ENCODE assay signal across 8 mouse cellular contexts in genomic region chr5:33983309-33984121, GRCm38 (mm10). TPM values are rescaled to one million over a fixed set of nuclear protein-coding genes. Genes with fewer than 3 reads are reported as not detected.
A peak's percentile ranks its signal among the peaks of the same experiment; 100 is the strongest.
DNase-seq lines count a peak whose midpoint lies in the region; ATAC-seq lines count a peak whose summit lies in the region.

Gene Gm1673, plus strand, starts transcription at chr5:33983433.

- H3K4me1 ChIP-seq in limb, embryonic 13.5 days: peaks cover 18% of the 10 kb centered on the region
- H3K4me1 ChIP-seq in midbrain, embryonic 15.5 days: peaks cover 39% of the 10 kb centered on the region
- H3K4me1 ChIP-seq in stomach, embryonic 14.5 days (ENCODE audit: control insufficient read depth, insufficient read depth, low read length): 0 out of 2 replicates have a peak, but pooled peaks cover 15% of the 10 kb centered on the region

- H3K27me3 ChIP-seq in limb, embryonic 13.5 days: no peaks in the 10 kb centered on the region
- H3K27me3 ChIP-seq in midbrain, embryonic 15.5 days (replicated peaks): no peaks in the 10 kb centered on the region
- no peaks in the 10 kb centered on the region for H3K27me3 ChIP-seq in stomach, embryonic 14.5 days (ENCODE audit: control insufficient read depth, insufficient read depth, low read length)

- 0 out of 2 replicates have a peak, but pooled peaks cover 12% of the 10 kb centered on the region for H3K36me3 ChIP-seq in limb, embryonic 13.5 days
- H3K36me3 ChIP-seq in midbrain, embryonic 15.5 days (replicated peaks): peaks cover 8% of the 10 kb centered on the region
- no peaks in the 10 kb centered on the region for H3K36me3 ChIP-seq in stomach, embryonic 14.5 days (ENCODE audit: control insufficient read depth, insufficient read depth, low read length)

- 0 out of 2 replicates have a peak within 1 kb of the TSS, but pooled peaks have one; percentile 29 for H3K27ac ChIP-seq in limb, embryonic 13.5 days
- H3K27ac ChIP-seq in midbrain, embryonic 15.5 days: peak within 1 kb of the TSS; percentile 94
- peak within 1 kb of the TSS; percentile 6; the same call in 1 of the 2 replicates for H3K27ac ChIP-seq in stomach, embryonic 14.5 days (ENCODE audit: low read length)

- H3K4me2 ChIP-seq in limb, embryonic 13.5 days (replicated peaks): peak within 1 kb of the TSS; percentile 92
- peak within 1 kb of the TSS; percentile 70 for H3K4me2 ChIP-seq in midbrain, embryonic 15.5 days
- H3K4me2 ChIP-seq in stomach, embryonic 14.5 days (replicated peaks; ENCODE audit: low read depth, low read length): peak within 1 kb of the TSS; percentile 85

- ATAC-seq in CD4-positive, CD25-positive, alpha-beta regulatory T cell, adult 4 months: no peak
- peak; percentile 86 for ATAC-seq in limb, embryonic 13.5 days (ENCODE audit: low FRiP score, low read depth)
- ATAC-seq in midbrain, embryonic 15.5 days (replicated peaks): peak; percentile 92
- peak; percentile 88 for ATAC-seq in stomach, embryonic 14.5 days (ENCODE audit: insufficient number of reproducible peaks, insufficient read depth, low FRiP score, low read depth)

- peak within 1 kb of the TSS; percentile 81 for H3K9ac ChIP-seq in limb, embryonic 13.5 days
- H3K9ac ChIP-seq in midbrain, embryonic 15.5 days: peak within 1 kb of the TSS; percentile 93
- peak within 1 kb of the TSS; percentile 63 for H3K9ac ChIP-seq in stomach, embryonic 14.5 days (replicated peaks; ENCODE audit: low read depth, low read length)

- H3K4me3 ChIP-seq in limb, embryonic 13.5 days: peak within 1 kb of the TSS; percentile 84
- peak within 1 kb of the TSS; percentile 90 for H3K4me3 ChIP-seq in midbrain, embryonic 15.5 days
- H3K4me3 ChIP-seq in stomach, embryonic 14.5 days (ENCODE audit: low read depth, low read length): peak within 1 kb of the TSS; percentile 85

- H3K9me3 ChIP-seq in limb, embryonic 13.5 days: no peaks in the 10 kb centered on the region
- no peaks in the 10 kb centered on the region for H3K9me3 ChIP-seq in midbrain, embryonic 15.5 days
- H3K9me3 ChIP-seq in stomach, embryonic 14.5 days (ENCODE audit: control insufficient read depth, low read depth, low read length): no peaks in the 10 kb centered on the region

- DNase-seq in CD4-positive, CD25-positive, alpha-beta regulatory T cell, adult 2 months (ENCODE audit: low read depth, low spot score): peak; percentile 44
- DNase-seq in embryo, embryonic 9.5 days (ENCODE audit: extremely low spot score): peak; percentile 89
- DNase-seq in heart, adult 18-20 months: peak; percentile 79 to 84
- peak; percentile 31 to 33 for DNase-seq in kidney, adult 8-10 months

- WGBS in limb, embryonic 13.5 days: under 1% methylated on average over 88 of the region's 88 CpGs
- WGBS in midbrain, embryonic 15.5 days: under 1% methylated on average over 88 of the region's 88 CpGs
- WGBS in stomach, embryonic 14.5 days: under 1% methylated on average over 88 of the region's 88 CpGs

RNA-seq across cellular contexts. Expression of gene Gm1673, which starts in this region (rescaled TPM):
- polyA plus RNA-seq in CD4-positive, CD25-positive, alpha-beta regulatory T cell, adult 4 months (2017; shearing (Covaris generic)): not detected
- 1 to 10 TPM; 3.3 to 4.0 TPM for total RNA-seq in heart, adult 18-20 months (2021)
- 136 and 151 TPM in 2 replicates for polyA plus RNA-seq in limb, embryonic 13.5 days (2015; fragmentation: Nextera tagmentation; extraction: Ambion mirVana)
- polyA plus RNA-seq in midbrain, embryonic 15.5 days (2015; fragmentation: Nextera tagmentation; extraction: Ambion mirVana): 583 and 656 TPM in 2 replicates
- polyA plus RNA-seq in stomach, embryonic 14.5 days (2014; fragmentation: Nextera tagmentation; extraction: Ambion mirVana): 71.7 and 89.8 TPM in 2 replicates

Comparison
In these comparisons a context has a peak if more than half of its experiments do, and no peak if none do; other contexts are left out.
1. RNA of gene Gm1673 (polyA plus RNA-seq): 583 to 656 TPM in midbrain, embryonic 15.5 days, 136 to 151 TPM in limb, embryonic 13.5 days and 71.7 to 89.8 TPM in stomach, embryonic 14.5 days; not detected in CD4-positive, CD25-positive, alpha-beta regulatory T cell, adult 4 months; every median in the first group is over 10 times any median in the second.
2. DNase-seq: peak in every context shown above with its lines; median percentile 89 in embryo, embryonic 9.5 days; 82 in heart, adult 18-20 months; 44 in CD4-positive, CD25-positive, alpha-beta regulatory T cell, adult 2 months; 32 in kidney, adult 8-10 months.
3. H3K27ac ChIP-seq: peak in every context shown above with its lines; median percentile 94 in midbrain, embryonic 15.5 days; 29 in limb, embryonic 13.5 days; 6 in stomach, embryonic 14.5 days.
4. Peak in every context shown above with its lines, with median percentiles within 50 percentile points of each other: H3K4me2 ChIP-seq, H3K4me3 ChIP-seq and H3K9ac ChIP-seq.